Mouse (Mus musculus) adipose tissue, adult 10 weeks (tissue): ENCODE results near the gene Pdgfb. TPM values are rescaled to one million over a fixed set of nuclear protein-coding genes. Genes with fewer than 3 reads are reported as not detected.

Experiments used
- polyA plus RNA-seq: library from polyadenylated mRNA; stranded (reverse); fragments of 350-450 nt; fragmentation: Illumina TruSeq; extraction: RNeasy Lipid Tissue Mini Kit (QIAGEN cat#74804); gene quantifications from one replicate; pipeline ENCODE4 v1.2.3, GENCODE M21; 2014; ENCODE audit warnings: low read depth, low replicate concordance

Pdgfb gene
- polyA plus RNA-seq = 18.1 TPM

GRCm38 (mm10) chr15:80014321-80015210 is at the start of gene Pdgfb:
Pdgfb (minus strand) TSS chr15:80014977.

GRCm38 (mm10) chr15:79970940-79971339 is 43.8 kb downstream of the Pdgfb start, which contains the start of gene Cbx7:
Cbx7 (minus strand) TSS chr15:79971119.

Other genes starting within 250 kb of the Pdgfb start
- gene Dnal4, start 237.1 kb downstream of the Pdgfb start, polyA plus RNA-seq = 28.9 TPM
- gene Nptxr, start 210.2 kb downstream of the Pdgfb start, polyA plus RNA-seq = 6.2 TPM
- 1.1 TPM for gene Npcd, start 180.7 kb downstream of the Pdgfb start, polyA plus RNA-seq
- 64.2 TPM for gene Cbx6, start 180.3 kb downstream of the Pdgfb start, polyA plus RNA-seq
- 76.7 TPM for gene Apobec3, start 123.3 kb downstream of the Pdgfb start, polyA plus RNA-seq
- 33.4 TPM for gene Cbx7, start 43.9 kb downstream of the Pdgfb start, polyA plus RNA-seq
- gene Syngr1, start 76.4 kb upstream of the Pdgfb start, polyA plus RNA-seq = 4.1 TPM
- gene Rpl3, start 76.9 kb upstream of the Pdgfb start, polyA plus RNA-seq = 1,167 TPM
- gene Tab1, start 118.2 kb upstream of the Pdgfb start, polyA plus RNA-seq = 11.9 TPM
- 8.3 TPM for gene Mgat3, start 158.7 kb upstream of the Pdgfb start, polyA plus RNA-seq
- gene Mief1, start 219.0 kb upstream of the Pdgfb start, polyA plus RNA-seq = 12.3 TPM
- gene AC140267.1, start 220.9 kb upstream of the Pdgfb start, polyA plus RNA-seq = not detected
- gene Atf4, start 240.2 kb upstream of the Pdgfb start, polyA plus RNA-seq = 152 TPM
- 31.2 TPM for gene Rps19bp1, start 249.3 kb upstream of the Pdgfb start, polyA plus RNA-seq